ENCODE assay signal across 9 mouse cellular contexts in genomic region chr9:107464130-107464529, GRCm38 (mm10).
DNase-seq lines count a peak whose midpoint lies in the region; ATAC-seq and TF ChIP-seq lines count a peak whose summit lies in the region.
"Had no signal": no experiment of that assay in that cellular context is flagged by ENCODE, and none has a peak within 500 bp of the region (broad histone marks: within the 10 kb centered on the region; RNA-seq: fewer than 3 reads in every experiment).

No protein-coding gene starts in this region.

- H3K27ac ChIP-seq in hindbrain, embryonic 15.5 days (replicated peaks): peak overlapping the region; percentile 68
- no peak overlapping the region for H3K27ac ChIP-seq in midbrain, embryonic 11.5 days (ENCODE audit: low read depth, low read length)
- H3K27ac ChIP-seq in embryonic facial prominence, embryonic 10.5 days (replicated peaks): no peak overlapping the region; the same call in 1 of the 2 replicates
- H3K27ac ChIP-seq: limb, embryonic 10.5 days had no signal

- no peaks in the 10 kb centered on the region for H3K36me3 ChIP-seq in erythroblast, embryonic 14.5 days (ENCODE audit: control insufficient read depth)
- no peaks in the 10 kb centered on the region for H3K36me3 ChIP-seq in hindbrain, embryonic 15.5 days
- H3K36me3 ChIP-seq in midbrain, embryonic 11.5 days (ENCODE audit: control insufficient read depth, insufficient read depth, low read length): no peaks in the 10 kb centered on the region
- H3K36me3 ChIP-seq in embryonic facial prominence, embryonic 10.5 days (replicated peaks): no peaks in the 10 kb centered on the region
- H3K36me3 ChIP-seq: limb, embryonic 10.5 days had no signal

- ATAC-seq in erythroblast, adult 5-6 weeks (replicated peaks; ENCODE audit: low FRiP score, poor library complexity, severe bottlenecking): no peak
- ATAC-seq in hindbrain, embryonic 15.5 days (ENCODE audit: low FRiP score, low read depth): peak; percentile 17; the same call in 1 of the 2 replicates
- ATAC-seq in midbrain, embryonic 11.5 days (ENCODE audit: low FRiP score): no peak

- peak; percentile 69 for DNase-seq in brain, embryonic 14.5 days (ENCODE audit: low read depth)
- DNase-seq in midbrain, embryonic 11.5 days (ENCODE audit: low spot score, missing footprints): no peak
- DNase-seq in spleen, postnatal 4 days (ENCODE audit: low spot score in 2 of 2): no peak
- DNase-seq in embryonic facial prominence, embryonic 10.5 days (ENCODE audit: low spot score): no peak
- no peak for DNase-seq in frontal cortex, postnatal 36 days (ENCODE audit: low spot score in 2 of 2)

- no peaks in the 10 kb centered on the region for H3K9me3 ChIP-seq in erythroblast, embryonic 14.5 days (ENCODE audit: control insufficient read depth, low read length)
- no peaks in the 10 kb centered on the region for H3K9me3 ChIP-seq in hindbrain, embryonic 15.5 days
- H3K9me3 ChIP-seq in midbrain, embryonic 11.5 days (ENCODE audit: control insufficient read depth, low read length): no peaks in the 10 kb centered on the region
- H3K9me3 ChIP-seq in embryonic facial prominence, embryonic 10.5 days: no peaks in the 10 kb centered on the region
- H3K9me3 ChIP-seq: limb, embryonic 10.5 days had no signal

- no peak for TF ChIP-seq POLR2A in brain, embryonic 14.5 days (IDR thresholded peaks at IDR 0.05; ENCODE audit: borderline replicate concordance, extremely low read depth, insufficient read depth, insufficient read length, poor library complexity, severe bottlenecking)

- no peak overlapping the region for H3K9ac ChIP-seq in hindbrain, embryonic 15.5 days
- peak overlapping the region; percentile 6; the same call in 1 of the 2 replicates for H3K9ac ChIP-seq in midbrain, embryonic 11.5 days (ENCODE audit: low read length)

- 25% methylated on average over 9 of the region's 9 CpGs for WGBS in hindbrain, embryonic 15.5 days
- WGBS in midbrain, embryonic 11.5 days: 46% methylated on average over 9 of the region's 9 CpGs
- WGBS in embryonic facial prominence, embryonic 10.5 days: 39% methylated on average over 9 of the region's 9 CpGs

- peaks cover 47% of the 10 kb centered on the region for H3K4me1 ChIP-seq in erythroblast, embryonic 14.5 days (ENCODE audit: control insufficient read depth)
- H3K4me1 ChIP-seq in hindbrain, embryonic 15.5 days (replicated peaks): peaks cover 33% of the 10 kb centered on the region
- H3K4me1 ChIP-seq in midbrain, embryonic 11.5 days (ENCODE audit: control insufficient read depth, insufficient read depth, low read length): peaks cover 26% of the 10 kb centered on the region
- peaks cover 36% of the 10 kb centered on the region for H3K4me1 ChIP-seq in embryonic facial prominence, embryonic 10.5 days

- no peak for TF ChIP-seq CTCF in brain, embryonic 14.5 days (IDR thresholded peaks at IDR 0.05; ENCODE audit: borderline replicate concordance, extremely low read depth, insufficient read depth, insufficient read length)

- no peak overlapping the region for H3K4me2 ChIP-seq in hindbrain, embryonic 15.5 days
- no peak overlapping the region for H3K4me2 ChIP-seq in midbrain, embryonic 11.5 days

- H3K4me3 ChIP-seq in erythroblast, embryonic 14.5 days (replicated peaks): peak overlapping the region; percentile 30
- H3K4me3 ChIP-seq in hindbrain, embryonic 15.5 days: no peak overlapping the region
- no peak overlapping the region for H3K4me3 ChIP-seq in midbrain, embryonic 11.5 days (ENCODE audit: low read depth, low read length)
- no peak overlapping the region for H3K4me3 ChIP-seq in embryonic facial prominence, embryonic 10.5 days
- H3K4me3 ChIP-seq: limb, embryonic 10.5 days had no signal

- peaks cover 2% of the 10 kb centered on the region for H3K27me3 ChIP-seq in erythroblast, embryonic 14.5 days (ENCODE audit: control insufficient read depth)
- H3K27me3 ChIP-seq in hindbrain, embryonic 15.5 days: no peaks in the 10 kb centered on the region
- H3K27me3 ChIP-seq in midbrain, embryonic 11.5 days (ENCODE audit: control insufficient read depth, insufficient read depth, low read length): no peaks in the 10 kb centered on the region; the same call in 1 of the 2 replicates
- peaks cover 47% of the 10 kb centered on the region for H3K27me3 ChIP-seq in embryonic facial prominence, embryonic 10.5 days (replicated peaks; ENCODE audit: low read depth, poor library complexity, severe bottlenecking)
